Mouse (Mus musculus) embryo, embryonic 11.5 days (tissue): ENCODE results near the gene Pou3f1.

Experiments used
- DNase-seq: peaks from one replicate; pipeline ENCODE4 v3.0.0-alpha.2; 2012; ENCODE audit warnings: low read depth, low spot score

The Pou3f1 gene

GRCm38 (mm10) chr4:124656518-124656853 is at the start of gene Pou3f1:
Gene Pou3f1, plus strand, starts transcription at chr4:124656807.
- no peak for DNase-seq

GRCm38 (mm10) chr4:124607166-124607565 is 49.4 kb upstream of the Pou3f1 start:
- no peak for DNase-seq

GRCm38 (mm10) chr4:124610066-124610465 is 46.5 kb upstream of the Pou3f1 start:
- no peak for DNase-seq

- DNase-seq = no peak
These were observed 45.9 kb upstream of the Pou3f1 start, which contains the start of gene 3100002H09Rik for GRCm38 (mm10) chr4:124610703-124611102. Gene 3100002H09Rik, minus strand, starts transcription at chr4:124610803.

GRCm38 (mm10) chr4:124611768-124612167 is 44.8 kb upstream of the Pou3f1 start:
- no peak for DNase-seq

GRCm38 (mm10) chr4:124614189-124614588 is 42.4 kb upstream of the Pou3f1 start:
- no peak for DNase-seq

GRCm38 (mm10) chr4:124615406-124615960 is 41.1 kb upstream of the Pou3f1 start:
- DNase-seq = no peak

- DNase-seq = no peak
These were observed 40.6 kb upstream of the Pou3f1 start for GRCm38 (mm10) chr4:124615986-124616385.

- DNase-seq = no peak
These were observed 40.0 kb upstream of the Pou3f1 start for GRCm38 (mm10) chr4:124616636-124617035.

GRCm38 (mm10) chr4:124618599-124618998 is 38.0 kb upstream of the Pou3f1 start:
- no peak for DNase-seq

- no peak for DNase-seq
These were observed 35.2 kb upstream of the Pou3f1 start for GRCm38 (mm10) chr4:124621406-124621805.

GRCm38 (mm10) chr4:124622566-124622965 is 34.0 kb upstream of the Pou3f1 start:
- DNase-seq = no peak

- no peak for DNase-seq
These were observed 32.5 kb upstream of the Pou3f1 start for GRCm38 (mm10) chr4:124624111-124624581.

GRCm38 (mm10) chr4:124626836-124627235 is 29.8 kb upstream of the Pou3f1 start:
- no peak for DNase-seq

GRCm38 (mm10) chr4:124631456-124631855 is 25.2 kb upstream of the Pou3f1 start:
- DNase-seq = no peak

GRCm38 (mm10) chr4:124632856-124633255 is 23.8 kb upstream of the Pou3f1 start:
- no peak for DNase-seq

GRCm38 (mm10) chr4:124633281-124633680 is 23.3 kb upstream of the Pou3f1 start:
- peak; percentile 46 for DNase-seq

GRCm38 (mm10) chr4:124639715-124640114 is 16.9 kb upstream of the Pou3f1 start:
- DNase-seq = no peak

- DNase-seq = no peak
These were observed 12.7 kb upstream of the Pou3f1 start for GRCm38 (mm10) chr4:124643859-124644258.

- no peak for DNase-seq
These were observed 11.6 kb upstream of the Pou3f1 start for GRCm38 (mm10) chr4:124644974-124645433.

GRCm38 (mm10) chr4:124646591-124646990 is 10.0 kb upstream of the Pou3f1 start:
- no peak for DNase-seq

GRCm38 (mm10) chr4:124647909-124648308 is 8.7 kb upstream of the Pou3f1 start:
- no peak for DNase-seq

- DNase-seq = no peak
These were observed 3.7 kb upstream of the Pou3f1 start for GRCm38 (mm10) chr4:124652886-124653285.
